Mouse (Mus musculus) spleen, adult 2 months (tissue): ENCODE data around the gene Gm20388. TPM values are rescaled to one million over a fixed set of nuclear protein-coding genes. Genes with fewer than 3 reads are reported as not detected.

Source experiments
- DNase-seq, 2 experiments: peaks; one replicate each; pipeline versions ENCODE4 v3.0.0 to v3.0.0-alpha.2; 2012 to 2021; ENCODE audit warnings: low spot score in 2 of 2, low read depth in 1 of 2
- H3K27ac ChIP-seq: fragments of 200-500 bp; 2 replicates; pipeline ENCODE4 v1.5.1; 2012; ENCODE audit warnings: low read length, inconsistent platforms; ENCODE audit not compliant: insufficient read depth
- H3K27me3 ChIP-seq: fragments of 200-500 bp; 2 replicates; pipeline ENCODE4 v1.6.1; 2012; ENCODE audit warnings: mild to moderate bottlenecking, moderate library complexity, low read length, inconsistent platforms; ENCODE audit not compliant: control insufficient read depth, insufficient read depth
- H3K36me3 ChIP-seq: fragments of 200-500 bp; 2 replicates; pipeline ENCODE4 v1.6.1; 2012; ENCODE audit warnings: mild to moderate bottlenecking, low read length, inconsistent platforms; ENCODE audit not compliant: control insufficient read depth, insufficient read depth
- H3K4me1 ChIP-seq: fragments of 200-500 bp; 2 replicates; pipeline ENCODE4 v1.6.1; 2011; ENCODE audit warnings: inconsistent platforms; ENCODE audit not compliant: control insufficient read depth, insufficient read depth, insufficient read length
- H3K4me3 ChIP-seq: fragments of 200-500 bp; 2 replicates; pipeline ENCODE4 v1.5.1; 2011; ENCODE audit warnings: mild to moderate bottlenecking, inconsistent platforms; ENCODE audit not compliant: insufficient read depth, insufficient read length; ENCODE audit errors: extremely low read depth
- CTCF ChIP-seq: fragments of 200-500 bp; IDR thresholded peaks from 2 replicates; pipeline ENCODE4 v1.5.1; 2011; ENCODE audit warnings: mild to moderate bottlenecking, inconsistent platforms; ENCODE audit not compliant: insufficient read depth, insufficient read length, insufficient replicate concordance; ENCODE audit errors: extremely low read depth
- POLR2A ChIP-seq: fragments of 200-500 bp; IDR thresholded peaks from 2 replicates; pipeline ENCODE4 v1.6.1; 2011; ENCODE audit warnings: low read depth, low read length, inconsistent platforms
- WGBS: fragments of 180-500 bp; shearing (Covaris S2); methylation state at CpG from one replicate; pipeline ENCODE4 v1.1.7; 2018; 5-methylcytosine and 5-hydroxymethylcytosine counted together
- polyA plus RNA-seq: library from polyadenylated mRNA; depleted of rRNA; stranded (reverse); fragments of >200 nt; gene quantifications from 2 replicates; pipeline ENCODE4 v1.2.3, GENCODE M21; 2012

Gene Gm20388
- polyA plus RNA-seq, 1 experiment: 26.1 TPM

- no peak overlapping the region for H3K27ac ChIP-seq
- no peaks in the 10 kb centered on the region for H3K27me3 ChIP-seq
- H3K4me1 ChIP-seq: no peaks in the 10 kb centered on the region
- WGBS: 25% methylated on average over 12 of the region's 12 CpGs
- TF ChIP-seq CTCF: no peak
- no peak for TF ChIP-seq POLR2A
- no peaks in the 10 kb centered on the region for H3K36me3 ChIP-seq
- H3K4me3 ChIP-seq: no peak overlapping the region
- DNase-seq: no peak
Observed at GRCm38 (mm10) chr8:119972558-119972957, 61.9 kb downstream of the Gm20388 start.

GRCm38 (mm10) chr8:119978770-119979381 lies 68.2 kb downstream of the Gm20388 start:
- Histone ChIP-seq H3K4me3 (no peak overlapping the region), H3K4me1 (peaks cover 4% of the 10 kb centered on the region; the same call in 1 of the 2 replicates), H3K27ac (no peak overlapping the region), H3K36me3 (no peaks in the 10 kb centered on the region), H3K27me3 (no peaks in the 10 kb centered on the region)
- TF ChIP-seq CTCF (no peak), POLR2A (no peak)
- WGBS: 25% methylated on average over 11 of the region's 11 CpGs
- no peak for DNase-seq

- Histone ChIP-seq H3K27me3 (no peaks in the 10 kb centered on the region), H3K27ac (no peak overlapping the region), H3K4me1 (peaks cover 4% of the 10 kb centered on the region; the same call in 1 of the 2 replicates), H3K4me3 (no peak overlapping the region), H3K36me3 (no peaks in the 10 kb centered on the region)
- TF ChIP-seq CTCF: no peak
- TF ChIP-seq POLR2A: no peak
- WGBS: 83% methylated on average over 4 of the region's 4 CpGs
- no peak for DNase-seq
Observed at GRCm38 (mm10) chr8:119981253-119981652, 70.6 kb downstream of the Gm20388 start.

- Histone ChIP-seq H3K36me3 (no peaks in the 10 kb centered on the region), H3K4me1 (peaks cover 2% of the 10 kb centered on the region; the same call in 1 of the 2 replicates), H3K27ac (no peak overlapping the region), H3K4me3 (no peak overlapping the region), H3K27me3 (no peaks in the 10 kb centered on the region)
- DNase-seq: no peak
- TF ChIP-seq CTCF (no peak; the same call in 1 of the 2 replicates), POLR2A (no peak)
Observed at GRCm38 (mm10) chr8:119984085-119984484, 73.4 kb downstream of the Gm20388 start.

- WGBS: 73% methylated on average over 5 of the region's 5 CpGs
- no peak overlapping the region for H3K4me3 ChIP-seq
- TF ChIP-seq POLR2A: no peak
- TF ChIP-seq CTCF: no peak
- H3K27me3 ChIP-seq: no peaks in the 10 kb centered on the region
- no peak for DNase-seq
- no peak overlapping the region for H3K27ac ChIP-seq
- H3K4me1 ChIP-seq: no peaks in the 10 kb centered on the region
- no peaks in the 10 kb centered on the region for H3K36me3 ChIP-seq
Observed at GRCm38 (mm10) chr8:119986174-119986573, 75.5 kb downstream of the Gm20388 start.

- DNase-seq: no peak
- Histone ChIP-seq H3K4me3 (no peak overlapping the region), H3K36me3 (no peaks in the 10 kb centered on the region), H3K27me3 (peaks cover 2% of the 10 kb centered on the region), H3K4me1 (no peaks in the 10 kb centered on the region), H3K27ac (no peak overlapping the region)
- WGBS: 75% methylated on average over 15 of the region's 15 CpGs
- TF ChIP-seq CTCF (no peak), POLR2A (no peak)
Observed at GRCm38 (mm10) chr8:119988087-119988486, 77.4 kb downstream of the Gm20388 start.

GRCm38 (mm10) chr8:119992249-119992648 lies 81.6 kb downstream of the Gm20388 start, which contains the start of gene Crispld2:
Crispld2 (plus strand) TSS chr8:119992438.
- no peak within 1 kb of the TSS for H3K27ac ChIP-seq
- no peak within 1 kb of the TSS for H3K4me3 ChIP-seq
- H3K36me3 ChIP-seq: no peaks in the 10 kb centered on the region
- H3K27me3 ChIP-seq: peaks cover 2% of the 10 kb centered on the region
- H3K4me1 ChIP-seq: no peaks in the 10 kb centered on the region
- DNase-seq: peak in 1 of 2 experiments; percentile 26
- TF ChIP-seq CTCF (no peak), POLR2A (no peak)
- WGBS: 1% methylated on average over 25 of the region's 25 CpGs
